Mouse (Mus musculus) liver, postnatal 0 days (tissue): Measurements from ENCODE around the gene Trim3. TPM values are rescaled to one million over a fixed set of nuclear protein-coding genes. Genes with fewer than 3 reads are reported as not detected.

Experiments used
- ATAC-seq: fragments of 200-750 bp; cut with Nextera tagmentation; 2 replicates; pipeline ENCODE4 v1.8.0; 2017; ENCODE audit warnings: mild to moderate bottlenecking, moderate library complexity
- DNase-seq: peaks from one replicate; pipeline ENCODE4 v3.0.0-alpha.2; 2016
- H3K27ac ChIP-seq: fragments of 300-500 bp; sonication (generic); 2 replicates; pipeline ENCODE4 v1.5.1; 2014; ENCODE audit warnings: antibody characterized with exemption, moderate library complexity, mild to moderate bottlenecking, low read depth
- H3K27me3 ChIP-seq: fragments of 300-500 bp; sonication (generic); 2 replicates; pipeline ENCODE4 v1.6.1; 2014; ENCODE audit warnings: low read length, control low read depth, mixed read lengths; ENCODE audit not compliant: insufficient read depth
- H3K36me3 ChIP-seq: fragments of 300-500 bp; sonication (generic); replicated peaks from 2 replicates; pipeline ENCODE4 v1.6.1; 2014; ENCODE audit warnings: mild to moderate bottlenecking, control low read depth, low read length, moderate library complexity, mixed read lengths; ENCODE audit not compliant: insufficient read depth
- H3K4me1 ChIP-seq: fragments of 300-500 bp; sonication (generic); 2 replicates; pipeline ENCODE4 v1.6.1; 2014; ENCODE audit warnings: antibody characterized with exemption, mild to moderate bottlenecking, control low read depth; ENCODE audit not compliant: insufficient read depth
- H3K4me2 ChIP-seq: fragments of 300-500 bp; sonication (generic); 2 replicates; pipeline ENCODE4 v1.6.1; 2014; ENCODE audit warnings: low read depth, mild to moderate bottlenecking, low read length, moderate library complexity, mixed read lengths
- H3K4me3 ChIP-seq: fragments of 300-500 bp; sonication (generic); 2 replicates; pipeline ENCODE4 v1.5.1; 2014; ENCODE audit warnings: low read depth, low read length
- H3K9ac ChIP-seq: fragments of 300-500 bp; sonication (generic); replicated peaks from 2 replicates; pipeline ENCODE4 v1.6.1; 2014; ENCODE audit warnings: mild to moderate bottlenecking, moderate library complexity
- H3K9me3 ChIP-seq: fragments of 300-500 bp; sonication (generic); 2 replicates; pipeline ENCODE4 v1.6.1; 2016; ENCODE audit warnings: mild to moderate bottlenecking, control low read depth, low read length, mixed read lengths
- CTCF ChIP-seq: sonication (generic); IDR thresholded peaks from 2 replicates; pipeline ENCODE4 v1.5.1; 2016; ENCODE audit warnings: antibody characterized with exemption, low read depth
- EP300 ChIP-seq: IDR thresholded peaks from 2 replicates; pipeline ENCODE4 v1.6.1; 2016; ENCODE audit warnings: antibody characterized with exemption, low read depth, mild to moderate bottlenecking
- WGBS: fragments of 180-500 bp; shearing (Covaris S2); extraction: QIAGEN DNeasy Blood & Tissue Kit; methylation state at CpG from one replicate; pipeline ENCODE4 v1.1.7; 2014; ENCODE audit not compliant: insufficient replicate concordance; 5-methylcytosine and 5-hydroxymethylcytosine counted together
- polyA plus RNA-seq: library from polyadenylated mRNA; unstranded; fragments of >200 nt; fragmentation: Nextera tagmentation; extraction: Ambion mirVana; gene quantifications from 2 replicates; pipeline ENCODE4 v1.2.1, GENCODE M21; 2015

Gene Trim3
- polyA plus RNA-seq, 1 experiment from 2014 or later = 4.0 TPM

DNA sequence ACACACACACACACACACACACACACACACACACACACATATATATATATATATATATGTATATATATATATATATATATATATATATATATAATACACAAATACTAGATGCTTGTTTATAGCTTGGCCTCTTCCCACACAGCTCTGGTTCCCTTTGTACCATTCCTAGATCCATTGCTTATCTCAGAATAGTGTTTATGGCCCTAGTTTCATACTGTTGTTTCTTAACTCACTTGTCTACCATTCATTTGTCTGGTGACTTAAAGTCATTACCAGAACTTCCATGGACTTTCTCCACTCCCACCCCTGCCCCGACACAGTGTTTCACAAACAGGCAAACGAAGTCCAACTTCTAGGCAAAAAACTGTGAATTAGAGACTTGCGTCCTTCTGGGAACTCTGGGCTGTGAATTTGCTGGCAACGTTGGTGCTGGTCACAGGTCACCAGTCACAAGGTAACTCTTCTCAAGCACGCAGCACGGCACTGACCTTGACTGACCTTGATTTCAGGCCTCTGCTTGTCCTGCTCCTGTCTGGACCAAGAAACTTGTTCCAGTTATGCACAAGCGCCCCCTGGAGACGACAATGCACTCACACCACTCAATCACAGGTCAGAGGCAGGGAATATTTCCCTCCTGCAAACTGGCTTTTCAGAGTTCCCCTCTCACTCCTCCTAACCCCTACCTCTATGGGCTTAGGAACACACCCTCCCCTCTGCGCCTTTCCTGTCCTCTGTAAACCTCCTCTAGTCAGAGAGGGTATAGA, 30.3 kb downstream of the Trim3 start:
- no peaks in the 10 kb centered on the region for H3K36me3 ChIP-seq
- no peaks in the 10 kb centered on the region for H3K9me3 ChIP-seq
- peak; percentile 87 for TF ChIP-seq CTCF
- no peak for TF ChIP-seq EP300
- no peak overlapping the region for H3K4me3 ChIP-seq
- peak; percentile 63 for ATAC-seq
- H3K27ac ChIP-seq = peak overlapping the region; percentile 66
- H3K4me2 ChIP-seq = no peak overlapping the region
- H3K9ac ChIP-seq = no peak overlapping the region
- H3K27me3 ChIP-seq = no peaks in the 10 kb centered on the region
- 30% methylated on average over 9 of the region's 9 CpGs for WGBS
- H3K4me1 ChIP-seq = no peaks in the 10 kb centered on the region
- DNase-seq = peak; percentile 83

DNA sequence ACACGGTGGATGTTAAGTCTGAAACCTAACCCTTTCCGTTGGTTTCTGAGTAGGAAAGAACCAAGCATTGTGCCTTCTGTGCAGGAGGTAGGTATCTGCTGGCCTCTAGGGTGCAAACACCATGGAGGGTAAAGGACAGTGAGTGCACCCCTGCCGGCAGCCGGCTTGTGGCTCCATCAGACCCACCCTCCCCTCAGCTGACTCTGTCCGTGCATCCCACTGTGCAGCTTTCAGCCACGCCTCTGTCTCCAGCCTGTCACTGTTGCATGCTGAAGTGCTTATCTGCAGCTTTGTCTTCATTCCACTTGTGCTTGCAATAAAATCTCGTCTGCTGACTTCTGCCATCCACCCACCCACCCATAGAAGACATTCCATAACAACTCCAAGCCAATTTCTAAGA, 43.3 kb downstream of the Trim3 start:
- no peak for TF ChIP-seq EP300
- TF ChIP-seq CTCF = no peak
- Histone ChIP-seq H3K4me1 (no peaks in the 10 kb centered on the region), H3K27me3 (no peaks in the 10 kb centered on the region), H3K36me3 (peaks cover 6% of the 10 kb centered on the region; the same call in 1 of the 2 replicates), H3K4me2 (no peak overlapping the region), H3K9me3 (no peaks in the 10 kb centered on the region), H3K9ac (no peak overlapping the region), H3K27ac (no peak overlapping the region), H3K4me3 (no peak overlapping the region)
- DNase-seq = no peak
- WGBS = 52% methylated on average over 7 of the region's 7 CpGs
- peak; percentile 19; the same call in 1 of the 2 replicates for ATAC-seq

DNA sequence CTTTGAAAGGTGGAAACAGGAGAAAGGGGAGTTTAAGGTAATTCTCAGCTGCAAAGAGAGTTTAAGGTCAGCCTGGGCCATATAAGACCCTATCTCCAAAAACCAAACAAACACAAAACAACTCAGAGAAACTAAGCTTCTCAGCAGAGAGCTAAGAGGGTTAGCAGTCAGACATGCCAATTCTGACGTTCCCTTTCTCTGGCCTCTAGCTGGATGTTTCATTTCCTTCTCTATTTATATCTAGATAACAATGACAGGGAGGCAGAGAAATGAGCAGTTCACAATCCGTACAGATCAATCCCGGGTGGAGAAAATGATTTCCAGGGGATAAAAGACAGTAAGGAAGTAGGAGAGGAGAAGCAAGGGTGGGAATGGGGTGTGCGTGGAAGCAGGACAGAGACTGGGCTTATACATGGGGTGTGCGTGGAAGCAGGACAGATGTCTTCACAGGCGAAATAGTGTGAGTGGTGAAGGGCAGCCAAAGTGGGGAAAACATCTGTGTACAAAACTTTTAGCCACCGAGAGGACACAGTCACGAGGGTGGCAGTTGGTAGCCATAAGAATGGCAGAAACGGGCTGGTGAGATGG, 45.0 kb downstream of the Trim3 start:
- Histone ChIP-seq H3K4me1 (no peaks in the 10 kb centered on the region), H3K9me3 (no peaks in the 10 kb centered on the region), H3K36me3 (no peaks in the 10 kb centered on the region; the same call in 1 of the 2 replicates), H3K4me2 (no peak overlapping the region), H3K27me3 (no peaks in the 10 kb centered on the region), H3K27ac (no peak overlapping the region), H3K4me3 (no peak overlapping the region), H3K9ac (no peak overlapping the region)
- WGBS = 46% methylated on average over 9 of the region's 9 CpGs
- ATAC-seq (no peak), DNase-seq (no peak)
- no peak for TF ChIP-seq CTCF
- TF ChIP-seq EP300 = no peak

DNA sequence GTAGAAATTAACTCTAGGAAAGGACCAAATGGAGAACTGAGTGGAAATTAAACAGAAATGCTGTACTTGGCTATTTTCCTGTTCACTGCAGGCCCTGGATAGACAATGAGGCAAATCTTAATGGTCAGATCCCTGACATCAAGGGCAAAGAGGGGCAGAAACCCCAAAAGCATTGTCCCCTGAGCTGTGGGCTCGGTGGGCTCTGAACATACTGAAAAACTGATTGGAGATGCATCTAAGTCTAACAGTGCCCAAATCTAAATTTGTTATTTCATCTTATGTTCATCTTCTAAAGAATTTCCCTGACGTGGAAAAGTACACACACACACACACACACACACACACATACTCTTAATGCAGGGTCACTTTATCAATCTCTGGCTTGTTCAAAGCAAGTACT, 51.4 kb downstream of the Trim3 start:
- no peak for DNase-seq
- Histone ChIP-seq H3K4me2 (peak overlapping the region; percentile 95; the same call in 1 of the 2 replicates), H3K27me3 (peaks cover 10% of the 10 kb centered on the region; the same call in 1 of the 2 replicates), H3K36me3 (no peaks in the 10 kb centered on the region), H3K9ac (no peak overlapping the region), H3K4me1 (peaks cover 5% of the 10 kb centered on the region; the same call in 1 of the 2 replicates), H3K4me3 (no peak overlapping the region), H3K9me3 (no peaks in the 10 kb centered on the region), H3K27ac (no peak overlapping the region)
- no peak for ATAC-seq
- TF ChIP-seq EP300 (no peak), CTCF (no peak)
- 81% methylated on average over 2 of the region's 2 CpGs for WGBS

DNA sequence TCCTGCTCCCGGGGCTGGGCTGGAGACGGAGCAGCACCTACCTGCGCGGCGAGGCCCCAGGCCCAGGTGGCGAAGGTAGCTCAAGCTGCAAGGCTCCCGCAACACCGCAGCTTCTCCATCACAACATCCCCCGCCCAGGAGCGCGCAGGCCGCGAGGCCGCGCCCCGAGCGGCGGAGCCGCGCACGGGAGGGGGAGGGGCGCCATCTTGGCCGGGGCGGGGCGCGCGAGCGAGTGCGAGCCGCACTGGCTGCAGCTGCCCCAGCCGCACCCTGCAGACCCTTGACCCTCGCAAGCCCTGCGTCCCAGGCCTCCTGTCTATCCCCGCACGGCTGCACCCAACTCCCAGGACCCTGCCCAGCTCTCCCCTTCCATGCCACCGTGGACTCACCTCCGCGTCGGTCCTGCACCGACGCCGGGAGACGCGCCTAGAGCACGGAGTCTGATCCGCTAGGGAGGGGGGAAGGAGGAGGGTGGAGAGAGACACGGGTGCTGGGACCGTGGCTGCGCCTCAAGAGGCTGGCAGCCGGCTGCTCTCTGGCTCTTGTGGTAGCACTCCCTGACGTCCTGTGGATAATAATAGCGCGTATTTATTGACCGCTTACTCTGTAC, 52.2 kb downstream of the Trim3 start, which contains the start of gene Apbb1:
TSS of gene Apbb1 (minus strand) at position 560 of the 610 bp plus-strand sequence.
- no peak for TF ChIP-seq CTCF
- TF ChIP-seq EP300 = no peak
- Histone ChIP-seq H3K36me3 (no peaks in the 10 kb centered on the region), H3K9ac (peak within 1 kb of the TSS; percentile 51), H3K4me1 (peaks cover 5% of the 10 kb centered on the region; the same call in 1 of the 2 replicates), H3K4me3 (peak within 1 kb of the TSS; percentile 69), H3K9me3 (no peaks in the 10 kb centered on the region), H3K27ac (no peak within 1 kb of the TSS), H3K4me2 (peak within 1 kb of the TSS; percentile 95), H3K27me3 (peaks cover 10% of the 10 kb centered on the region; the same call in 1 of the 2 replicates)
- DNase-seq (peak; percentile 74), ATAC-seq (peak; percentile 91)
- WGBS = under 1% methylated on average over 32 of the region's 54 CpGs

- peak overlapping the region; percentile 69 for H3K4me3 ChIP-seq
- no peak for ATAC-seq
- peaks cover 5% of the 10 kb centered on the region; the same call in 1 of the 2 replicates for H3K4me1 ChIP-seq
- no peaks in the 10 kb centered on the region for H3K36me3 ChIP-seq
- peaks cover 10% of the 10 kb centered on the region; the same call in 1 of the 2 replicates for H3K27me3 ChIP-seq
- DNase-seq = no peak
- peak overlapping the region; percentile 95 for H3K4me2 ChIP-seq
- H3K9ac ChIP-seq = no peak overlapping the region; the same call in 1 of the 2 replicates
- no peak overlapping the region for H3K27ac ChIP-seq
- no peak for TF ChIP-seq EP300
- no peak for TF ChIP-seq CTCF
- H3K9me3 ChIP-seq = no peaks in the 10 kb centered on the region
- WGBS = 13% methylated on average over 15 of the region's 22 CpGs
Measured at GRCm38 (mm10) chr7:105580627-105581089, 52.7 kb downstream of the Trim3 start.
